ENCODE assay signal across 9 mouse cellular contexts in the genomic region with DNA sequence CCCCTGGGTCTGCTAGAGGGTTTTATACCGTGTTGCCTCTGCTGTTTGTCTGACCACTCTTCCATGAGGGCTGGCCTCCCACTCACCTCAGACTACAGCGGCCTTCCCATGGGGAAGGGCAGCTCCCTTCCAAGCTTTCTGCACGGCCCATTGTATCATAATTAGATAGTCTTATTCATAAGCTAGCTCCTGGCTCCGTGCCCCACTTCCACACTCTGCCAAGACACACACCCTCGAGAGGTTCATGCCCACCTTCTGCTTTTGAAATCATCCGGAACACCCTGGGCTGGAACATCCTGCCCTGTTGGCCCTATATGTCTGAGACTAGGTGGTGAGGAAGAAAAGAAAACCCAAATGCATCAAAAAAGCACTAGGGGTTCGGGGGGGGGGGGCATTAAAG. TPM values are rescaled to one million over a fixed set of nuclear protein-coding genes. Genes with fewer than 3 reads are reported as not detected.
DNase-seq lines count a peak whose midpoint lies in the region; ATAC-seq and TF ChIP-seq lines count a peak whose summit lies in the region.
"Had no signal": no experiment of that assay in that cellular context is flagged by ENCODE, and none has a peak within 500 bp of the region (broad histone marks: within the 10 kb centered on the region; RNA-seq: fewer than 3 reads in every experiment).

No protein-coding gene starts in this region.

- WGBS in heart, adult 2 months, result 39% methylated on average over 7 of the region's 7 CpGs
- WGBS in heart, embryonic 12.5 days, result 66% methylated on average over 7 of the region's 7 CpGs
- WGBS in thymus, adult 2 months, result 91% methylated on average over 7 of the region's 7 CpGs

- H3K36me3 ChIP-seq in heart, adult 2 months (ENCODE audit: control insufficient read depth, insufficient read depth, low read length), result peaks cover 4% of the 10 kb centered on the region; the same call in 1 of the 2 replicates
- H3K36me3 ChIP-seq in heart, embryonic 12.5 days, result no peaks in the 10 kb centered on the region
- no peaks in the 10 kb centered on the region for H3K36me3 ChIP-seq in thymus, adult 2 months (ENCODE audit: control insufficient read depth, insufficient read depth, low read length)
- H3K36me3 ChIP-seq: neural tube, embryonic 15.5 days had no signal

- no peak for ATAC-seq in heart, embryonic 12.5 days (ENCODE audit: insufficient number of reproducible peaks, low FRiP score)

- TF ChIP-seq CTCF in heart, adult 2 months (IDR thresholded peaks at IDR 0.05), result no peak
- TF ChIP-seq CTCF in thymus, adult 2 months (IDR thresholded peaks at IDR 0.05; ENCODE audit: borderline replicate concordance, control insufficient read depth, extremely low read depth, insufficient read depth, low read length, poor library complexity), result no peak

- no peak overlapping the region for H3K4me2 ChIP-seq in heart, embryonic 12.5 days
- H3K4me2 ChIP-seq: neural tube, embryonic 15.5 days had no signal

- peak; percentile 77 for TF ChIP-seq EP300 in heart, adult 2 months (IDR thresholded peaks at IDR 0.05; ENCODE audit: insufficient read depth, low read depth, low read length)

- DNase-seq in heart, adult 2 months, result peak; percentile 76 to 83
- peak; percentile 45 for DNase-seq in NIH3T3 (ENCODE audit: low read depth)
- DNase-seq in fat pad, adult 2 months (ENCODE audit: extremely low read depth, low read depth, low spot score), result peak; percentile 80
- peak; percentile 76 to 78 for DNase-seq in kidney, postnatal 36 days
- DNase-seq in spleen, postnatal 10 days (ENCODE audit: low spot score in 2 of 2), result no peak
- no peak for DNase-seq in spleen, postnatal 14 days (ENCODE audit: low spot score in 2 of 2)
- DNase-seq in thymus, adult 2 months, result no peak

- no peak overlapping the region for H3K4me3 ChIP-seq in heart, adult 2 months
- H3K4me3 ChIP-seq in heart, embryonic 12.5 days, result no peak overlapping the region
- H3K4me3 ChIP-seq in thymus, adult 2 months (ENCODE audit: control insufficient read depth, insufficient read depth, low read length), result no peak overlapping the region
- H3K4me3 ChIP-seq: neural tube, embryonic 15.5 days had no signal

- H3K9ac ChIP-seq in heart, adult 2 months (ENCODE audit: low read depth, low read length), result no peak overlapping the region
- no peak overlapping the region for H3K9ac ChIP-seq in heart, embryonic 12.5 days
- H3K9ac ChIP-seq: neural tube, embryonic 15.5 days had no signal

- H3K9me3 ChIP-seq in heart, embryonic 12.5 days (replicated peaks), result no peaks in the 10 kb centered on the region
- H3K9me3 ChIP-seq: neural tube, embryonic 15.5 days had no signal

- H3K27ac ChIP-seq in heart, adult 2 months, result peak overlapping the region; percentile 65
- no peak overlapping the region for H3K27ac ChIP-seq in heart, embryonic 12.5 days (ENCODE audit: poor library complexity, severe bottlenecking)
- no peak overlapping the region for H3K27ac ChIP-seq in thymus, adult 2 months (ENCODE audit: control insufficient read depth, insufficient read depth, low read length)
- H3K27ac ChIP-seq: neural tube, embryonic 15.5 days had no signal

- H3K4me1 ChIP-seq in heart, adult 2 months (ENCODE audit: control insufficient read depth, insufficient read depth, low read length), result peaks cover 33% of the 10 kb centered on the region
- H3K4me1 ChIP-seq in heart, embryonic 12.5 days (replicated peaks), result peaks cover 5% of the 10 kb centered on the region; the same call in 1 of the 2 replicates
- H3K4me1 ChIP-seq in thymus, adult 2 months (replicated peaks; ENCODE audit: control insufficient read depth, insufficient read depth, low read length), result peaks cover 16% of the 10 kb centered on the region

- peak; percentile 22; the same call in 1 of the 2 replicates for TF ChIP-seq POLR2A in heart, adult 2 months (IDR thresholded peaks at IDR 0.05; ENCODE audit: insufficient read depth, low read depth, low read length)
- TF ChIP-seq POLR2A in thymus, adult 2 months (IDR thresholded peaks at IDR 0.05; ENCODE audit: control insufficient read depth, extremely low read depth, insufficient read depth, low read length, poor library complexity), result no peak

- H3K27me3 ChIP-seq in heart, adult 2 months (ENCODE audit: control insufficient read depth, insufficient read depth, low read length), result no peaks in the 10 kb centered on the region
- no peaks in the 10 kb centered on the region for H3K27me3 ChIP-seq in heart, embryonic 12.5 days (replicated peaks)
- no peaks in the 10 kb centered on the region for H3K27me3 ChIP-seq in thymus, adult 2 months (ENCODE audit: control insufficient read depth, insufficient read depth, low read length)
- H3K27me3 ChIP-seq: neural tube, embryonic 15.5 days had no signal

- no peaks in the 10 kb centered on the region for H3K79me2 ChIP-seq in heart, adult 2 months (replicated peaks; ENCODE audit: control insufficient read depth, insufficient read depth, low read length)

- intact Hi-C loops in heart, adult 2 months (cut with DNase I), result no loop called here

RNA-seq across cellular contexts. Expression of a gene that starts 18.9 kb away (rescaled TPM):
- 1 to 10 TPM in 1 of 2 experiments, under 1 TPM in 1; 0.86 to 1.6 TPM for total RNA-seq in heart, adult 2 months (2021)
- 1.7 and 2.0 TPM in 2 replicates for polyA plus RNA-seq in heart, adult 2 months (2012; rRNA removed)
- polyA plus RNA-seq in heart, embryonic 12.5 days (2016; fragmentation: Nextera tagmentation; extraction: Ambion mirVana), result 0.59 and 0.65 TPM in 2 replicates
- polyA plus RNA-seq in thymus, adult 2 months (2012; rRNA removed), result 8.0 and 8.3 TPM in 2 replicates

Comparison
In these comparisons a context has a peak if more than half of its experiments do, and no peak if none do; other contexts are left out.
1. DNase-seq: peak in heart, adult 2 months (2 of 2), NIH3T3 (single experiment), fat pad, adult 2 months (single experiment) and kidney, postnatal 36 days (2 of 2); none in spleen, postnatal 10 days (0 of 2), spleen, postnatal 14 days (0 of 2) and thymus, adult 2 months (single experiment).